8 mouse cellular contexts compared by ENCODE assay signal in genomic region chr5:123138953-123139721, GRCm38 (mm10). TPM values are rescaled to one million over a fixed set of nuclear protein-coding genes. Genes with fewer than 3 reads are reported as not detected.
A peak's percentile ranks its signal among the peaks of the same experiment; 100 is the strongest.
DNase-seq lines count a peak whose midpoint lies in the region; ATAC-seq and TF ChIP-seq lines count a peak whose summit lies in the region.

No protein-coding gene starts in this region.

- no peak for TF ChIP-seq CTCF in lung, postnatal 0 days (IDR thresholded peaks at IDR 0.05)

- peak; percentile 33; the same call in 1 of the 2 replicates for TF ChIP-seq EP300 in lung, postnatal 0 days (IDR thresholded peaks at IDR 0.05)

- ATAC-seq in hindbrain, embryonic 11.5 days (ENCODE audit: low FRiP score), result no peak
- ATAC-seq in lung, postnatal 0 days, result peak; percentile 4; the same call in 1 of the 2 replicates

- H3K9me3 ChIP-seq in hindbrain, embryonic 11.5 days (ENCODE audit: control insufficient read depth, low read length), result no peaks in the 10 kb centered on the region
- no peaks in the 10 kb centered on the region for H3K9me3 ChIP-seq in lung, postnatal 0 days (ENCODE audit: low read length)

- under 1% methylated on average over 39 of the region's 39 CpGs for WGBS in hindbrain, embryonic 11.5 days
- 1% methylated on average over 39 of the region's 39 CpGs for WGBS in lung, postnatal 0 days

- H3K27ac ChIP-seq in hindbrain, embryonic 11.5 days (ENCODE audit: low read depth, low read length), result peak overlapping the region; percentile 100
- peak overlapping the region; percentile 100 for H3K27ac ChIP-seq in lung, postnatal 0 days (ENCODE audit: low read length)

- H3K36me3 ChIP-seq in hindbrain, embryonic 11.5 days (ENCODE audit: control insufficient read depth, insufficient read depth, low read length), result no peaks in the 10 kb centered on the region
- no peaks in the 10 kb centered on the region for H3K36me3 ChIP-seq in lung, postnatal 0 days (ENCODE audit: insufficient read depth, low read length)

- peak overlapping the region; percentile 100 for H3K9ac ChIP-seq in hindbrain, embryonic 11.5 days (ENCODE audit: low read depth, low read length)
- peak overlapping the region; percentile 99 for H3K9ac ChIP-seq in lung, postnatal 0 days (replicated peaks; ENCODE audit: low read depth)

- peaks cover 29% of the 10 kb centered on the region for H3K4me1 ChIP-seq in hindbrain, embryonic 11.5 days (replicated peaks; ENCODE audit: control insufficient read depth, insufficient read depth, low read length)
- H3K4me1 ChIP-seq in lung, postnatal 0 days (ENCODE audit: insufficient read depth, low read depth, low read length), result peaks cover 39% of the 10 kb centered on the region

- H3K4me2 ChIP-seq in hindbrain, embryonic 11.5 days (replicated peaks; ENCODE audit: low read depth, low read length), result peak overlapping the region; percentile 100
- peak overlapping the region; percentile 99 for H3K4me2 ChIP-seq in lung, postnatal 0 days (replicated peaks; ENCODE audit: low read depth, low read length)

- DNase-seq in NIH3T3 (ENCODE audit: low read depth), result peak; percentile 94
- DNase-seq in cerebellum, adult 9-10 months, result peak; percentile 94
- peak; percentile 74 to 92 for DNase-seq in frontal cortex, adult 2 months (ENCODE audit: extremely low spot score in 1 of 2, low spot score in 1 of 2)
- DNase-seq in hindbrain, embryonic 11.5 days (ENCODE audit: low spot score), result peak; percentile 81
- DNase-seq in layer of hippocampus, postnatal 14 days (ENCODE audit: low spot score in 2 of 2), result peak; percentile 86 to 90
- peak; percentile 93 for DNase-seq in lung, postnatal 0 days (ENCODE audit: low spot score)
- DNase-seq in ovary, postnatal 10 days (ENCODE audit: low spot score), result peak; percentile 62
- peak; percentile 82 for DNase-seq in thymus, postnatal 25 days

- H3K4me3 ChIP-seq in hindbrain, embryonic 11.5 days (ENCODE audit: low read depth, low read length), result peak overlapping the region; percentile 96
- H3K4me3 ChIP-seq in lung, postnatal 0 days (ENCODE audit: low read depth, low read length), result peak overlapping the region; percentile 91

- H3K27me3 ChIP-seq in hindbrain, embryonic 11.5 days (ENCODE audit: control insufficient read depth, insufficient read depth, low read length), result no peaks in the 10 kb centered on the region
- H3K27me3 ChIP-seq in lung, postnatal 0 days (replicated peaks; ENCODE audit: insufficient read depth, low read length), result no peaks in the 10 kb centered on the region

RNA-seq across cellular contexts. Expression of gene Setd1b, which starts 2.9 kb away (rescaled TPM):
- polyA plus RNA-seq in frontal cortex, adult 2 months (2012; rRNA removed), result 12.7 and 13.1 TPM in 2 replicates
- 11.0 and 14.2 TPM in 2 replicates for polyA plus RNA-seq in hindbrain, embryonic 11.5 days (2014; fragmentation: Nextera tagmentation; extraction: Ambion mirVana)
- total RNA-seq in layer of hippocampus, postnatal 14 days (2021), result 10 to 100 TPM; 31.1 to 31.2 TPM
- 6.2 and 7.2 TPM in 2 replicates for polyA plus RNA-seq in lung, postnatal 0 days (2015; fragmentation: Nextera tagmentation; extraction: Ambion mirVana)

RNA-seq across cellular contexts. Expression of gene Rhof, which starts 6.6 kb away (rescaled TPM):
- 37.7 and 43.4 TPM in 2 replicates for polyA plus RNA-seq in frontal cortex, adult 2 months (2012; rRNA removed)
- polyA plus RNA-seq in hindbrain, embryonic 11.5 days (2014; fragmentation: Nextera tagmentation; extraction: Ambion mirVana), result 1.7 and 2.0 TPM in 2 replicates
- 10 to 100 TPM; 42.3 to 42.9 TPM for total RNA-seq in layer of hippocampus, postnatal 14 days (2021)
- polyA plus RNA-seq in lung, postnatal 0 days (2015; fragmentation: Nextera tagmentation; extraction: Ambion mirVana), result 12.4 and 16.8 TPM in 2 replicates

RNA-seq across cellular contexts. Expression of gene Psmd9, which starts 30.1 kb away (rescaled TPM):
- 26.3 and 30.2 TPM in 2 replicates for polyA plus RNA-seq in frontal cortex, adult 2 months (2012; rRNA removed)
- 73.5 and 78.7 TPM in 2 replicates for polyA plus RNA-seq in hindbrain, embryonic 11.5 days (2014; fragmentation: Nextera tagmentation; extraction: Ambion mirVana)
- 10 to 100 TPM; 30.9 to 42.8 TPM for total RNA-seq in layer of hippocampus, postnatal 14 days (2021)
- polyA plus RNA-seq in lung, postnatal 0 days (2015; fragmentation: Nextera tagmentation; extraction: Ambion mirVana), result 61.3 and 62.0 TPM in 2 replicates

RNA-seq across cellular contexts. Expression of gene Hpd, which starts 43.4 kb away (rescaled TPM):
- not detected in 2 replicates for polyA plus RNA-seq in frontal cortex, adult 2 months (2012; rRNA removed)
- polyA plus RNA-seq in hindbrain, embryonic 11.5 days (2014; fragmentation: Nextera tagmentation; extraction: Ambion mirVana), result not detected in 2 replicates
- not detected for total RNA-seq in layer of hippocampus, postnatal 14 days (2021)
- polyA plus RNA-seq in lung, postnatal 0 days (2015; fragmentation: Nextera tagmentation; extraction: Ambion mirVana), result 0.19 TPM in 1 of 2 replicates, not detected in the other
